Mouse (Mus musculus): ENCODE measurements around the gene Ncoa7. TPM values are rescaled to one million over a fixed set of nuclear protein-coding genes. Genes with fewer than 3 reads are reported as not detected.
A peak's percentile ranks its signal among the peaks of the same experiment; 100 is the strongest.
"Not testable (repeated sequence)": the region's sequence is repeated elsewhere in the genome, so short reads cannot be mapped to it uniquely, and the experiment has no call there.

Ncoa7 gene
- polyA plus RNA-seq, 1 experiment from 2014 or later = 24.3 TPM

- CTCF ChIA-PET = no interaction called here
- in situ Hi-C loops (cut with MboI; ENCODE audit: low pct_unique_long_range_greater_than_20kb) = no loop called here
- ATAC-seq (peak; percentile 39), DNase-seq (ENCODE audit: low read depth, low spot score) (peak; percentile 22)
- no peak for TF ChIP-seq CTCF (IDR thresholded peaks at IDR 0.05)
- no peaks in the 10 kb centered on the region for H3K27me3 ChIP-seq
- POLR2A ChIA-PET = no interaction called here
Observed at GRCm38 (mm10) chr10:30678051-30678450, 125.1 kb downstream of the Ncoa7 start.

DNA sequence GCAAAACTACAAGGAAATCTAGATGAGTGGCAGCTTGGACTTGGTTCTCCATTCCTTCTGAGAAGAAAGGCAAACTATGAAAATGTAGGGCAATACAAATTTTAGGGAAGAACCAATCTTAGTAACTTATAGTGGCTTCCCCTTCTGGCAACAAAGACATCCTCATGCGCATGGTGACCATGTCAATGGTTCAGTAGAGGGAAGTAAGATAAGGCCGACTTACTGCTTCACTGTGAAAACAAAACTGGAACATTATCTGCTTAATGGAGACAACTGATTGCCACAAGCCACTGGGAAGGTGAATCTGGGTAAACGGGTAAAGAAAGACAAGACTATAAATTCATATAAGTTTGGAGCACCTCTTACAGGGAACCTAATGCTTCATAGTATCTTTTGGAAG is 128.3 kb downstream of the Ncoa7 start:
- ChIA-PET POLR2A (no interaction called here), CTCF (interaction anchor here (1.2 kb wide), 1 partner anchor 14 kb away, joined by 3 read pairs; no protein-coding TSS in a partner anchor)
- no peak for TF ChIP-seq CTCF (IDR thresholded peaks at IDR 0.05)
- in situ Hi-C loops (cut with MboI; ENCODE audit: low pct_unique_long_range_greater_than_20kb) = no loop called here
- H3K27me3 ChIP-seq = no peaks in the 10 kb centered on the region
- DNase-seq (ENCODE audit: low read depth, low spot score) = no peak
- no peak for ATAC-seq

DNA sequence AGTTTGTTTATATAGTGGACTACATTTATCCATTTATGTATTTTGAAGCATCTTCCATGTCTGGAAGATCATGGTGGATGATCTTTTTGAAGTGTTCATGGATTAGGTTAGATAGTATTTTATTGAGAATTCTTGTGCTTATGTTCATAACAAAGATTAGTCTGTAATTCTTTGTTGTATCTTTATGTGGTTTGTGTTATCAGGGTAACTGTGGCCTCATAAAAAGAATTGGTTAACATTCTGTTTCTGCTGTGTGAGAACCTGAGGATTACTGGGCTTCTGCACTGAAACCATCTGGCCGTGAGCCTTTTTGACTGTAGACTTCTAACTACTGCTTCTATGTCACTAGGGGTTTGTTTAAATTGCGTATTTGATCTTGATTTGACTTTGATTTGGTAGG is 136.5 kb downstream of the Ncoa7 start:
- in situ Hi-C loops (cut with MboI; ENCODE audit: low pct_unique_long_range_greater_than_20kb) = no loop called here
- DNase-seq (ENCODE audit: low read depth, low spot score) = no peak
- no peak for TF ChIP-seq CTCF (IDR thresholded peaks at IDR 0.05)
- ATAC-seq = no peak
- CTCF ChIA-PET = no interaction called here
- H3K27me3 ChIP-seq = no peaks in the 10 kb centered on the region
- POLR2A ChIA-PET = no interaction called here

DNA sequence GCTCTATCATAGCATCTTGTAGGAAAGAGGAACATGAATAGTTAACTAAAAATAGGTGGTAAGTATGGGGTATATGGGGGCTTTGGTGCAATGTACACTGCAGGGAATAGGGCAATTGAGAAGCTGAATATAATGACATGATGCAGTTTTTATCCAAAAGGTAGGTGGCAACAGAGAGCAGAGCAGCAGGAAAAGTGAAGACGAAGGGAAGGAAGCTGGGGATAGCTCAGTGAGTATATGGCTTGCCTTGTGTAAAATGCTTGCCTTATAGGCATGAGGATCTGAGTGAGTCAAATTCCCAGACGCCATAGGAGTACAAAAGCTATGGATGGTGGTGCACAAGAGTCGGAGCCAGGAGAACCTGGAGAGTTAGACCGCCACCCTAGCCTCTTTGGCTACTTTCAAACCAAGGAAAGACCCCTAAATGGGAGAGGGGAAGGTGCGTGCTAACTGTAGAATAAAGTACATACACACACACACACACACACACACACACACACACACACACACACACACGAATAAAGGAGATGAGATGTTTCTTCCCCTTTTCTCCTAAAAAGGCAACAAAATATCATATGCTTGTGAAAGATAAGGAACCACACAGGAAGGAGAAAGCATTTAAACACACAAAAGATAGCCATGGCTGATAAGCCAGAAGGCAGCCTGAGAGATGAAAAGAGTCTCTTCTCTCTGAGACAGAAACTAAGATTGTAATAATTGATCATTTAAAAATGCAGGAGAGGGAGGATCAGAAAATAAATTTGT is 142.4 kb downstream of the Ncoa7 start:
- TF ChIP-seq CTCF (IDR thresholded peaks at IDR 0.05) = peak; percentile 48
- ATAC-seq (no peak), DNase-seq (ENCODE audit: low read depth, low spot score) (no peak)
- in situ Hi-C loops (cut with MboI; ENCODE audit: low pct_unique_long_range_greater_than_20kb) = no loop called here
- H3K27me3 ChIP-seq = no peaks in the 10 kb centered on the region
- ChIA-PET POLR2A (no interaction called here), CTCF (interaction anchor here (1.0 to 3.0 kb wide), 7 partner anchors 13 to 142 kb away, joined by 3 to 8 read pairs (median 3); partner anchors contain the start of gene Ncoa7)

GRCm38 (mm10) chr10:30655655-30656054 is 147.5 kb downstream of the Ncoa7 start:
- no peak for ATAC-seq
- no peak for DNase-seq (ENCODE audit: low read depth, low spot score)
- CTCF ChIA-PET = no interaction called here
- in situ Hi-C loops (cut with MboI; ENCODE audit: low pct_unique_long_range_greater_than_20kb) = no loop called here
- POLR2A ChIA-PET = no interaction called here
- no peak for TF ChIP-seq CTCF (IDR thresholded peaks at IDR 0.05)
- no peaks in the 10 kb centered on the region for H3K27me3 ChIP-seq

GRCm38 (mm10) chr10:30647681-30648080 is 155.4 kb downstream of the Ncoa7 start:
- TF ChIP-seq CTCF (IDR thresholded peaks at IDR 0.05) = no peak
- DNase-seq (ENCODE audit: low read depth, low spot score) (no peak), ATAC-seq (no peak)
- POLR2A ChIA-PET = no interaction called here
- CTCF ChIA-PET = no interaction called here
- no peaks in the 10 kb centered on the region for H3K27me3 ChIP-seq
- in situ Hi-C loops (cut with MboI; ENCODE audit: low pct_unique_long_range_greater_than_20kb) = no loop called here

DNA sequence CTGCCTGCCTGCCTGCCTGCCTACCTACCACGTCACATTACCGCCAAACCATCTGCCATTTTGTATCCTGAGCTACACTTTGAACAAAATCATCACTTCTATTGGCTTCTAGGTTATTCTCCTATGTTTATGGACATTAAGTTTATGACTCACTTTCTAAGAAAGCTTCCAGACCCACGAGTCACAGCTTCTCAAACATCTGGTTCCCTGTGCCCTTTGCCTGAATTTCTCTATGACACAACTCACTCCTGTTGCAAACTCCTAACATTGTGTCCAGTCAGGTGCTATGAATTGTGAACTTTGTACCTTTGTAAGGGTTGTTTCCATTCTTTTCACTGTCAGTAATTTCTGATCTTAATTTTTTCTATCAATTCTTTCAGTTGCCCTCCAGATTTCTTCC is 164.9 kb downstream of the Ncoa7 start:
- peak; percentile 67 for ATAC-seq
- DNase-seq (ENCODE audit: low read depth, low spot score) = no peak
- no peak for TF ChIP-seq CTCF (IDR thresholded peaks at IDR 0.05)
- no peaks in the 10 kb centered on the region for H3K27me3 ChIP-seq
- in situ Hi-C loops (cut with MboI; ENCODE audit: low pct_unique_long_range_greater_than_20kb) = no loop called here
- CTCF ChIA-PET = interaction anchor here (0.6 kb wide), 1 partner anchor 14 kb away, joined by 3 read pairs; no protein-coding TSS in a partner anchor
- POLR2A ChIA-PET = no interaction called here

DNA sequence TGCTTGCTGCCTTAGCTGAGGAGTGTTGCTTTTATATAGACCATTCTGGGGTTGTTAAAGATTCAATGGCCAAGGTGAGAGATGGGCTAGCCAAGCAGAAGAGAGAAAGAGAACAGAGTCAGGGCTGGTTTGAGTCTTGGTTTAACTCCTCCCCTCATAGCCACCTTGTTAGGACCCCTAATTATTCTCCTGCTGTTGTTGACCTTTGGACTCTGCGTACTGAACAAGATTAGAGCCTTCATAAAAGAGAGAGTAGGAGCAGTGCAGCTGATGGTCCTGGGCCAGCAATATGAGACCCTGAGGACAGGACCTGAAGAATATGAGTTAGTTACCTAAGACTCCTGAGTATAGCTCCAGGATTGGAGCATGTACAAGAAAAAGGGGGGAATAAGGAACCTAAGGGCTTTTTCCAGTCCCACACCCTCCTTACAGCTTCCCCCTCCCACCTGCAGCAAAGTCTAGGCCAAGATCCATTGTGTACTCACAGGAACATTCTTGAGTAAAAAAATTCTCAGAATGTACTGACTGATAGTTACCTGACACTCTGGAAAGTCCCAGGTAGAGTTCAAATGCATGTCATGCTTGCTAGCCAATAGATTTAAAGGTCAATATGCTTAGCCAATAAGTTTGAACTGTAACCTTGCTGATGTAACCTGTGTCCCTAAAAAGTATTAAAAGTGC is 166.5 kb downstream of the Ncoa7 start:
- POLR2A ChIA-PET; in situ Hi-C loops (cut with MboI; ENCODE audit: low pct_unique_long_range_greater_than_20kb); H3K27me3 ChIP-seq; DNase-seq (ENCODE audit: low read depth, low spot score); ATAC-seq: not testable (repeated sequence)
- CTCF ChIA-PET = interaction anchor here (1.4 kb wide), 1 partner anchor 11 kb away, joined by 3 read pairs; no protein-coding TSS in a partner anchor

GRCm38 (mm10) chr10:30632718-30633117 is 170.4 kb downstream of the Ncoa7 start:
- ChIA-PET POLR2A (no interaction called here), CTCF (no interaction called here)
- DNase-seq (ENCODE audit: low read depth, low spot score) (no peak), ATAC-seq (no peak)
- in situ Hi-C loops (cut with MboI; ENCODE audit: low pct_unique_long_range_greater_than_20kb) = no loop called here
- TF ChIP-seq CTCF (IDR thresholded peaks at IDR 0.05) = no peak
- H3K27me3 ChIP-seq = no peaks in the 10 kb centered on the region

GRCm38 (mm10) chr10:30629977-30630376 is 173.1 kb downstream of the Ncoa7 start:
- no peak for DNase-seq (ENCODE audit: low read depth, low spot score)
- TF ChIP-seq CTCF (IDR thresholded peaks at IDR 0.05) = no peak
- CTCF ChIA-PET = no interaction called here
- in situ Hi-C loops (cut with MboI; ENCODE audit: low pct_unique_long_range_greater_than_20kb) = no loop called here
- POLR2A ChIA-PET = no interaction called here
- H3K27me3 ChIP-seq = no peaks in the 10 kb centered on the region
- ATAC-seq = no peak

DNA sequence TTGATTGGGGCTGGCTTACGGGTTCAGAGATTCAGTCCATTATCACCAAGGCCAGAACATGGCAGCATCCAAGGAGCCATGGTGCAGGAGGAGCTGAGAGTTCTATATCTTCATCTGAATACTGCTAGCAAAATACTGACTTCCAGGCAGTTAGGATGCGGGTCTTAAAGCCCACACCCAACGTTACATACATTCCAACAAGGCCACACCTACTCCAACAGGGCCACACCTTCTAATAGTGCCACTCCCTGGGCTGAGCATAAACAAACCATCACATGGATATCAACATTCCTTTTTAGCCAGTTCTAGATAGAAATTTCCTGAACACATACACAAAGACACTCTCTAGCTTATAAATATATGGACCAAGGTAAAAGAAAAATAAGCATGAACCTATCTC is 173.6 kb downstream of the Ncoa7 start, which contains the start of gene Hint3:
Hint3 (minus strand) TSS at position 120 of the 400 bp plus-strand sequence.
- in situ Hi-C loops (cut with MboI; ENCODE audit: low pct_unique_long_range_greater_than_20kb) = no loop called here
- DNase-seq (ENCODE audit: low read depth, low spot score) = no peak
- TF ChIP-seq CTCF (IDR thresholded peaks at IDR 0.05) = no peak
- CTCF ChIA-PET = no interaction called here
- ATAC-seq = no peak
- no peaks in the 10 kb centered on the region for H3K27me3 ChIP-seq
- POLR2A ChIA-PET = no interaction called here

DNA sequence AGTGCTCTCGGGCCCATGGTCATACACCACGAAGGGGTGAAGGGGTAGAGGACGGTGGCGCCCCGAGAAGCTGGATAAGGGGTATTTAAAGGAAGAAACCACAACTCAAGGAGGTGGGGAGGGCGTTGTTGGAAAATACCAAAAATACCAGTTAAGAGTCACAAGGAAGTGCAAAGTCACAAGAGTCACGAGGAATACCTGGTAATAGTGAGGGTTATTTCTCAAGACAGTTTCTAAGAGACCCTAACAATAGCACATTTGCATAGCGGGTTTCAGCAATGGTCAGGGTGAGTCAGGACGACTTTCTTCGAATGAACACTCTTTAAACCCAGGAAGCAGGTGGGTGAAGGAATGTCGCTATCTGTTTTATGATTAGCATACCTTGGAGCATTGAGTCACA is 174.7 kb downstream of the Ncoa7 start:
- DNase-seq (ENCODE audit: low read depth, low spot score); CTCF ChIA-PET; POLR2A ChIA-PET; in situ Hi-C loops (cut with MboI; ENCODE audit: low pct_unique_long_range_greater_than_20kb); H3K27me3 ChIP-seq; ATAC-seq: not testable (repeated sequence)

Measured in Patski (cell line).